Mouse (Mus musculus): ENCODE results near the gene Nipbl. TPM values are rescaled to one million over a fixed set of nuclear protein-coding genes. Genes with fewer than 3 reads are reported as not detected.

Nipbl gene
- polyA plus RNA-seq, 1 experiment from 2014 or later = 15.6 TPM

GRCm38 (mm10) chr15:8271952-8272351, 172.3 kb downstream of the Nipbl start:
- 66% methylated on average over 8 of the region's 8 CpGs for WGBS
- no peak overlapping the region for H3K4me3 ChIP-seq (ENCODE audit: control insufficient read depth in 1 of 2, insufficient read depth in 1 of 2, low read depth in 1 of 2, low read length in 2 of 2)

GRCm38 (mm10) chr15:8268231-8268630, 176.0 kb downstream of the Nipbl start:
- no peaks in the 10 kb centered on the region for H3K27me3 ChIP-seq (ENCODE audit: control insufficient read depth, insufficient read depth, low read length)
- no peak overlapping the region for H3K4me3 ChIP-seq (ENCODE audit: control insufficient read depth in 1 of 2, insufficient read depth in 1 of 2, low read depth in 1 of 2, low read length in 2 of 2)
- no peak overlapping the region for H3K9ac ChIP-seq (ENCODE audit: low read length)
- no peak for ATAC-seq (ENCODE audit: insufficient number of reproducible peaks, insufficient read depth, low FRiP score, low read depth)
- WGBS = 84% methylated on average over 8 of the region's 8 CpGs
- H3K9me3 ChIP-seq (ENCODE audit: control insufficient read depth, low read length) = no peaks in the 10 kb centered on the region
- H3K4me2 ChIP-seq (ENCODE audit: low read length) = no peak overlapping the region
- H3K4me1 ChIP-seq (ENCODE audit: control insufficient read depth in 2 of 2, insufficient read depth in 2 of 2, low read length in 2 of 2) = no peaks in the 10 kb centered on the region
- H3K27ac ChIP-seq (replicated peaks in 1 of 2; ENCODE audit: control insufficient read depth in 1 of 2, insufficient read depth in 1 of 2, low read depth in 2 of 2, low read length in 2 of 2) = no peak overlapping the region
- H3K36me3 ChIP-seq (ENCODE audit: control insufficient read depth, insufficient read depth, low read length) = peaks cover 79% of the 10 kb centered on the region

More at GRCm38 (mm10) chr15:8271952-8272351, 172.3 kb downstream of the Nipbl start:
- H3K27ac ChIP-seq (replicated peaks in 1 of 2; ENCODE audit: control insufficient read depth in 1 of 2, insufficient read depth in 1 of 2, low read depth in 2 of 2, low read length in 2 of 2) = no peak overlapping the region
- ATAC-seq (ENCODE audit: insufficient number of reproducible peaks, insufficient read depth, low FRiP score, low read depth) = no peak
- peaks cover 47% of the 10 kb centered on the region for H3K36me3 ChIP-seq (ENCODE audit: control insufficient read depth, insufficient read depth, low read length)
- no peaks in the 10 kb centered on the region for H3K4me1 ChIP-seq (ENCODE audit: control insufficient read depth in 2 of 2, insufficient read depth in 2 of 2, low read length in 2 of 2)
- H3K9ac ChIP-seq (ENCODE audit: low read length) = no peak overlapping the region
- H3K27me3 ChIP-seq (ENCODE audit: control insufficient read depth, insufficient read depth, low read length) = no peaks in the 10 kb centered on the region
- H3K9me3 ChIP-seq (ENCODE audit: control insufficient read depth, low read length) = no peaks in the 10 kb centered on the region
- no peak overlapping the region for H3K4me2 ChIP-seq (ENCODE audit: low read length)

GRCm38 (mm10) chr15:8267211-8267610, 177.1 kb downstream of the Nipbl start:
- no peak overlapping the region for H3K4me2 ChIP-seq (ENCODE audit: low read length)

GRCm38 (mm10) chr15:8265946-8266345, 178.3 kb downstream of the Nipbl start:
- Histone ChIP-seq H3K36me3 (ENCODE audit: control insufficient read depth, insufficient read depth, low read length) (peaks cover 84% of the 10 kb centered on the region), H3K9me3 (ENCODE audit: control insufficient read depth, low read length) (no peaks in the 10 kb centered on the region), H3K9ac (ENCODE audit: low read length) (no peak overlapping the region), H3K4me3 (ENCODE audit: control insufficient read depth in 1 of 2, insufficient read depth in 1 of 2, low read depth in 1 of 2, low read length in 2 of 2) (no peak overlapping the region), H3K4me2 (ENCODE audit: low read length) (no peak overlapping the region), H3K4me1 (ENCODE audit: control insufficient read depth in 2 of 2, insufficient read depth in 2 of 2, low read length in 2 of 2) (no peaks in the 10 kb centered on the region), H3K27ac (replicated peaks in 1 of 2; ENCODE audit: control insufficient read depth in 1 of 2, insufficient read depth in 1 of 2, low read depth in 2 of 2, low read length in 2 of 2) (no peak overlapping the region), H3K27me3 (ENCODE audit: control insufficient read depth, insufficient read depth, low read length) (no peaks in the 10 kb centered on the region)
- WGBS = 88% methylated on average over 3 of the region's 3 CpGs
- no peak for ATAC-seq (ENCODE audit: insufficient number of reproducible peaks, insufficient read depth, low FRiP score, low read depth)

More at GRCm38 (mm10) chr15:8267211-8267610, 177.1 kb downstream of the Nipbl start:
- H3K27me3 ChIP-seq (ENCODE audit: control insufficient read depth, insufficient read depth, low read length) = no peaks in the 10 kb centered on the region
- no peak overlapping the region for H3K4me3 ChIP-seq (ENCODE audit: control insufficient read depth in 1 of 2, insufficient read depth in 1 of 2, low read depth in 1 of 2, low read length in 2 of 2)
- H3K9ac ChIP-seq (ENCODE audit: low read length) = no peak overlapping the region
- H3K27ac ChIP-seq (replicated peaks in 1 of 2; ENCODE audit: control insufficient read depth in 1 of 2, insufficient read depth in 1 of 2, low read depth in 2 of 2, low read length in 2 of 2) = no peak overlapping the region
- H3K4me1 ChIP-seq (ENCODE audit: control insufficient read depth in 2 of 2, insufficient read depth in 2 of 2, low read length in 2 of 2) = no peaks in the 10 kb centered on the region
- ATAC-seq (ENCODE audit: insufficient number of reproducible peaks, insufficient read depth, low FRiP score, low read depth) = no peak
- 89% methylated on average over 3 of the region's 3 CpGs for WGBS
- peaks cover 86% of the 10 kb centered on the region for H3K36me3 ChIP-seq (ENCODE audit: control insufficient read depth, insufficient read depth, low read length)
- H3K9me3 ChIP-seq (ENCODE audit: control insufficient read depth, low read length) = no peaks in the 10 kb centered on the region

Other genes starting within 250 kb of the Nipbl start
- gene Gm2310, start 75.5 kb upstream of the Nipbl start, polyA plus RNA-seq (2014; fragmentation: Nextera tagmentation; extraction: Ambion mirVana) = not detected in 2 replicates

All from heart, embryonic 14.5 days (tissue).